Mouse (Mus musculus) midbrain, embryonic 14.5 days (tissue): ENCODE data around the gene Slc22a16. TPM values are rescaled to one million over a fixed set of nuclear protein-coding genes. Genes with fewer than 3 reads are reported as not detected.

Experiments used
- ATAC-seq: fragments of 200-750 bp; cut with Nextera tagmentation; 2 replicates; pipeline ENCODE4 v1.8.0; 2017; ENCODE audit warnings: moderate number of reproducible peaks, moderate library complexity; ENCODE audit not compliant: low FRiP score, low TSS enrichment
- DNase-seq: peaks from one replicate; pipeline ENCODE4 v3.0.0-alpha.2; 2015
- H3K27ac ChIP-seq: fragments of 300-500 bp; sonication (generic); replicated peaks from 2 replicates; pipeline ENCODE4 v1.5.1; 2014; ENCODE audit warnings: mild to moderate bottlenecking, low read depth, low read length, moderate library complexity
- H3K27me3 ChIP-seq: fragments of 300-500 bp; sonication (generic); 2 replicates; pipeline ENCODE4 v1.6.1; 2014; ENCODE audit warnings: low read length, control low read depth, mixed read lengths; ENCODE audit not compliant: control insufficient read depth, insufficient read depth
- H3K36me3 ChIP-seq: fragments of 300-500 bp; sonication (generic); 2 replicates; pipeline ENCODE4 v1.6.1; 2014; ENCODE audit warnings: low read length, control low read depth; ENCODE audit not compliant: control insufficient read depth, insufficient read depth
- H3K4me1 ChIP-seq: fragments of 300-500 bp; sonication (generic); 2 replicates; pipeline ENCODE4 v1.6.1; 2014; ENCODE audit warnings: mild to moderate bottlenecking, antibody characterized with exemption, low read length, control low read depth; ENCODE audit not compliant: control insufficient read depth, insufficient read depth
- H3K4me2 ChIP-seq: fragments of 300-500 bp; sonication (generic); 2 replicates; pipeline ENCODE4 v1.6.1; 2014; ENCODE audit warnings: mild to moderate bottlenecking, low read length, moderate library complexity
- H3K4me3 ChIP-seq: fragments of 300-500 bp; sonication (generic); replicated peaks from 2 replicates; pipeline ENCODE4 v1.5.1; 2014; ENCODE audit warnings: low read depth, low read length
- H3K9ac ChIP-seq: fragments of 300-500 bp; sonication (generic); replicated peaks from 2 replicates; pipeline ENCODE4 v1.6.1; 2014; ENCODE audit warnings: mild to moderate bottlenecking, low read length, moderate library complexity
- H3K9me3 ChIP-seq: fragments of 300-500 bp; sonication (generic); 2 replicates; pipeline ENCODE4 v1.6.1; 2016; ENCODE audit warnings: low read length, control low read depth, mixed read lengths; ENCODE audit not compliant: control insufficient read depth
- WGBS: fragments of 180-500 bp; shearing (Covaris S2); extraction: QIAGEN DNeasy Blood & Tissue Kit; methylation state at CpG from one replicate; pipeline ENCODE4 v1.1.7; 2014; 5-methylcytosine and 5-hydroxymethylcytosine counted together
- polyA plus RNA-seq: library from polyadenylated mRNA; unstranded; fragments of >200 nt; fragmentation: Nextera tagmentation; extraction: Ambion mirVana; gene quantifications from 2 replicates; pipeline ENCODE4 v1.2.1, GENCODE M21; 2014

The Slc22a16 gene
- polyA plus RNA-seq, 1 experiment from 2014 or later = not detected

GRCm38 (mm10) chr10:40641901-40642300, 71.8 kb downstream of the Slc22a16 start:
- Histone ChIP-seq H3K4me3 (no peak overlapping the region), H3K9me3 (no peaks in the 10 kb centered on the region), H3K27me3 (no peaks in the 10 kb centered on the region), H3K4me2 (no peak overlapping the region), H3K9ac (no peak overlapping the region), H3K36me3 (no peaks in the 10 kb centered on the region), H3K27ac (no peak overlapping the region), H3K4me1 (no peaks in the 10 kb centered on the region)
- no peak for DNase-seq
- WGBS = 91% methylated on average over 7 of the region's 7 CpGs
- ATAC-seq = no peak

- Histone ChIP-seq H3K27ac (no peak overlapping the region), H3K4me1 (no peaks in the 10 kb centered on the region), H3K4me2 (no peak overlapping the region), H3K27me3 (no peaks in the 10 kb centered on the region), H3K9me3 (no peaks in the 10 kb centered on the region; the same call in 1 of the 2 replicates), H3K4me3 (no peak overlapping the region), H3K9ac (no peak overlapping the region), H3K36me3 (no peaks in the 10 kb centered on the region)
- WGBS = 82% methylated on average over 5 of the region's 5 CpGs
- ATAC-seq (no peak), DNase-seq (no peak)
These were observed 73.0 kb downstream of the Slc22a16 start for GRCm38 (mm10) chr10:40643126-40643525.

GRCm38 (mm10) chr10:40644456-40644855, 74.3 kb downstream of the Slc22a16 start:
- Histone ChIP-seq H3K9me3 (no peaks in the 10 kb centered on the region; the same call in 1 of the 2 replicates), H3K9ac (no peak overlapping the region), H3K4me3 (no peak overlapping the region), H3K4me2 (no peak overlapping the region), H3K4me1 (no peaks in the 10 kb centered on the region), H3K27ac (no peak overlapping the region), H3K27me3 (no peaks in the 10 kb centered on the region), H3K36me3 (no peaks in the 10 kb centered on the region)
- WGBS = 77% methylated on average over 9 of the region's 9 CpGs
- DNase-seq (no peak), ATAC-seq (no peak)

GRCm38 (mm10) chr10:40645346-40645745, 75.2 kb downstream of the Slc22a16 start:
- no peak overlapping the region for H3K27ac ChIP-seq
- no peak for DNase-seq
- no peak overlapping the region for H3K4me2 ChIP-seq
- H3K27me3 ChIP-seq = no peaks in the 10 kb centered on the region
- H3K4me3 ChIP-seq = no peak overlapping the region
- ATAC-seq = no peak
- H3K9me3 ChIP-seq = no peaks in the 10 kb centered on the region; the same call in 1 of the 2 replicates
- WGBS = 72% methylated on average over 1 of the region's 1 CpGs
- no peaks in the 10 kb centered on the region for H3K36me3 ChIP-seq
- H3K4me1 ChIP-seq = no peaks in the 10 kb centered on the region
- H3K9ac ChIP-seq = no peak overlapping the region

GRCm38 (mm10) chr10:40648776-40649175, 78.6 kb downstream of the Slc22a16 start:
- Histone ChIP-seq H3K36me3 (no peaks in the 10 kb centered on the region), H3K27ac (no peak overlapping the region), H3K4me2 (no peak overlapping the region), H3K27me3 (no peaks in the 10 kb centered on the region), H3K4me1 (no peaks in the 10 kb centered on the region), H3K9me3 (no peaks in the 10 kb centered on the region; the same call in 1 of the 2 replicates), H3K4me3 (no peak overlapping the region), H3K9ac (no peak overlapping the region)
- no peak for ATAC-seq
- DNase-seq = no peak
- WGBS = 88% methylated on average over 12 of the region's 12 CpGs

- no peak overlapping the region for H3K9ac ChIP-seq
- no peaks in the 10 kb centered on the region for H3K4me1 ChIP-seq
- ATAC-seq = no peak
- H3K9me3 ChIP-seq = no peaks in the 10 kb centered on the region; the same call in 1 of the 2 replicates
- H3K27ac ChIP-seq = no peak overlapping the region
- no peak overlapping the region for H3K4me2 ChIP-seq
- 38% methylated on average over 4 of the region's 4 CpGs for WGBS
- no peak overlapping the region for H3K4me3 ChIP-seq
- H3K27me3 ChIP-seq = no peaks in the 10 kb centered on the region
- H3K36me3 ChIP-seq = no peaks in the 10 kb centered on the region
- peak; percentile 82 for DNase-seq
These were observed 79.5 kb downstream of the Slc22a16 start for GRCm38 (mm10) chr10:40649634-40650033.

GRCm38 (mm10) chr10:40651676-40652075, 81.5 kb downstream of the Slc22a16 start:
- no peaks in the 10 kb centered on the region for H3K4me1 ChIP-seq
- no peak for DNase-seq
- no peak overlapping the region for H3K4me2 ChIP-seq
- no peaks in the 10 kb centered on the region; the same call in 1 of the 2 replicates for H3K9me3 ChIP-seq
- H3K27ac ChIP-seq = no peak overlapping the region
- H3K4me3 ChIP-seq = no peak overlapping the region
- no peaks in the 10 kb centered on the region for H3K27me3 ChIP-seq
- no peaks in the 10 kb centered on the region for H3K36me3 ChIP-seq
- 80% methylated on average over 2 of the region's 2 CpGs for WGBS
- no peak for ATAC-seq
- H3K9ac ChIP-seq = no peak overlapping the region

Other genes starting within 250 kb of the Slc22a16 start
- 9.4 and 13.1 TPM in 2 replicates for gene Cdk19, start 230.8 kb upstream of the Slc22a16 start, polyA plus RNA-seq
- 0.45 and 0.57 TPM in 2 replicates for gene Ddo, start 59.7 kb downstream of the Slc22a16 start, polyA plus RNA-seq
- gene Mettl24, start 112.9 kb downstream of the Slc22a16 start, polyA plus RNA-seq = 0.41 and 0.57 TPM in 2 replicates